Mouse (Mus musculus) hindbrain, embryonic 13.5 days (tissue): ENCODE measurements around the gene Col4a3. TPM values are rescaled to one million over a fixed set of nuclear protein-coding genes. Genes with fewer than 3 reads are reported as not detected.

Experiments used
- ATAC-seq: fragments of 200-750 bp; cut with Nextera tagmentation; 2 replicates; pipeline ENCODE4 v1.8.0; 2017; ENCODE audit warnings: moderate TSS enrichment; ENCODE audit not compliant: low FRiP score
- H3K27ac ChIP-seq: fragments of 300-500 bp; sonication (generic); 2 replicates; pipeline ENCODE4 v1.5.1; 2015; ENCODE audit warnings: inconsistent platforms, mild to moderate bottlenecking, moderate library complexity
- H3K27me3 ChIP-seq: fragments of 300-500 bp; sonication (generic); 2 replicates; pipeline ENCODE4 v1.6.1; 2015; ENCODE audit warnings: mild to moderate bottlenecking, inconsistent platforms
- H3K36me3 ChIP-seq: fragments of 300-500 bp; sonication (generic); 2 replicates; pipeline ENCODE4 v1.6.1; 2015; ENCODE audit warnings: mild to moderate bottlenecking, inconsistent platforms
- H3K4me1 ChIP-seq: fragments of 300-500 bp; sonication (generic); replicated peaks from 2 replicates; pipeline ENCODE4 v1.6.1; 2015; ENCODE audit warnings: inconsistent platforms
- H3K4me2 ChIP-seq: fragments of 300-500 bp; sonication (generic); 2 replicates; pipeline ENCODE4 v1.6.1; 2015; ENCODE audit warnings: inconsistent platforms, mild to moderate bottlenecking, moderate library complexity
- H3K4me3 ChIP-seq: fragments of 300-500 bp; sonication (generic); 2 replicates; pipeline ENCODE4 v1.5.1; 2015; ENCODE audit warnings: mild to moderate bottlenecking, inconsistent platforms
- H3K9ac ChIP-seq: fragments of 300-500 bp; sonication (generic); 2 replicates; pipeline ENCODE4 v1.6.1; 2015; ENCODE audit warnings: mild to moderate bottlenecking, inconsistent platforms
- H3K9me3 ChIP-seq: fragments of 300-500 bp; sonication (generic); 2 replicates; pipeline ENCODE4 v1.6.1; 2016; ENCODE audit warnings: inconsistent platforms
- WGBS: fragments of 180-500 bp; shearing (Covaris S2); methylation state at CpG from one replicate; pipeline ENCODE4 v1.1.7; 2015; 5-methylcytosine and 5-hydroxymethylcytosine counted together
- polyA plus RNA-seq: library from polyadenylated mRNA; unstranded; fragments of >200 nt; fragmentation: Nextera tagmentation; extraction: Ambion mirVana; gene quantifications from 2 replicates; pipeline ENCODE4 v1.2.1, GENCODE M21; 2015

The Col4a3 gene
- polyA plus RNA-seq, 1 experiment from 2014 or later, result 0.25 TPM

- ATAC-seq, result no peak
- H3K4me3 ChIP-seq, result no peak overlapping the region
- no peak overlapping the region for H3K27ac ChIP-seq
- no peak overlapping the region for H3K9ac ChIP-seq
- H3K9me3 ChIP-seq, result no peaks in the 10 kb centered on the region
- no peak overlapping the region for H3K4me2 ChIP-seq
- H3K36me3 ChIP-seq, result peaks cover 12% of the 10 kb centered on the region
- no peaks in the 10 kb centered on the region for H3K27me3 ChIP-seq
- 86% methylated on average over 1 of the region's 1 CpGs for WGBS
- H3K4me1 ChIP-seq, result no peaks in the 10 kb centered on the region
Observed at GRCm38 (mm10) chr1:82762274-82762673, 175.6 kb downstream of the Col4a3 start.

GRCm38 (mm10) chr1:82766227-82766626 is 179.5 kb downstream of the Col4a3 start:
- Histone ChIP-seq H3K36me3 (peaks cover 12% of the 10 kb centered on the region), H3K27me3 (no peaks in the 10 kb centered on the region), H3K4me3 (no peak overlapping the region), H3K9ac (no peak overlapping the region), H3K27ac (no peak overlapping the region), H3K4me1 (no peaks in the 10 kb centered on the region), H3K9me3 (no peaks in the 10 kb centered on the region), H3K4me2 (no peak overlapping the region)
- WGBS, result 83% methylated on average over 1 of the region's 1 CpGs
- ATAC-seq, result no peak

- no peak overlapping the region for H3K9ac ChIP-seq
- H3K27ac ChIP-seq, result no peak overlapping the region
- ATAC-seq, result no peak
- H3K4me1 ChIP-seq, result no peaks in the 10 kb centered on the region
- H3K4me3 ChIP-seq, result no peak overlapping the region
- H3K4me2 ChIP-seq, result no peak overlapping the region
- WGBS, result 91% methylated on average over 4 of the region's 4 CpGs
- H3K36me3 ChIP-seq, result peaks cover 10% of the 10 kb centered on the region
- no peaks in the 10 kb centered on the region for H3K9me3 ChIP-seq
- no peaks in the 10 kb centered on the region for H3K27me3 ChIP-seq
Observed at GRCm38 (mm10) chr1:82766641-82767040, 179.9 kb downstream of the Col4a3 start.

GRCm38 (mm10) chr1:82768269-82768668 is 181.5 kb downstream of the Col4a3 start, which contains the start of gene Tm4sf20:
Tm4sf20 (minus strand) TSS chr1:82768461.
- Histone ChIP-seq H3K9ac (no peak within 1 kb of the TSS), H3K4me3 (no peak within 1 kb of the TSS), H3K27me3 (no peaks in the 10 kb centered on the region), H3K9me3 (no peaks in the 10 kb centered on the region), H3K27ac (no peak within 1 kb of the TSS), H3K36me3 (0 out of 2 replicates have a peak, but pooled peaks cover 3% of the 10 kb centered on the region), H3K4me1 (no peaks in the 10 kb centered on the region), H3K4me2 (no peak within 1 kb of the TSS)
- no peak for ATAC-seq
- 80% methylated on average over 5 of the region's 5 CpGs for WGBS

GRCm38 (mm10) chr1:82771022-82771586 is 184.4 kb downstream of the Col4a3 start, which contains the start of gene Gm47791:
Gm47791 (minus strand) TSS chr1:82771243.
- H3K9me3 ChIP-seq, result no peaks in the 10 kb centered on the region
- no peak within 1 kb of the TSS for H3K9ac ChIP-seq
- no peak within 1 kb of the TSS for H3K4me3 ChIP-seq
- H3K4me1 ChIP-seq, result no peaks in the 10 kb centered on the region
- H3K4me2 ChIP-seq, result no peak within 1 kb of the TSS
- ATAC-seq, result no peak
- H3K27me3 ChIP-seq, result no peaks in the 10 kb centered on the region
- 83% methylated on average over 11 of the region's 15 CpGs for WGBS
- no peak within 1 kb of the TSS for H3K27ac ChIP-seq
- 0 out of 2 replicates have a peak, but pooled peaks cover 3% of the 10 kb centered on the region for H3K36me3 ChIP-seq

Other genes with a start within 250 kb of the Col4a3 start
- 0.26 and 0.32 TPM in 2 replicates for gene Col4a4, start 72 bp upstream of the Col4a3 start, polyA plus RNA-seq
- 350 and 364 TPM in 2 replicates for gene Mff, start 138.0 kb downstream of the Col4a3 start, polyA plus RNA-seq
- not detected in 2 replicates for gene Tm4sf20, start 181.5 kb downstream of the Col4a3 start, polyA plus RNA-seq
- gene Gm47791, start 184.3 kb downstream of the Col4a3 start, polyA plus RNA-seq, result not detected in 2 replicates